Mouse (Mus musculus) stomach, embryonic 16.5 days (tissue): Measurements from ENCODE around the gene Xrcc1. TPM values are rescaled to one million over a fixed set of nuclear protein-coding genes. Genes with fewer than 3 reads are reported as not detected.

Experiments used
- ATAC-seq: fragments of 200-750 bp; cut with Nextera tagmentation; 2 replicates; pipeline ENCODE4 v1.8.0; 2017; ENCODE audit warnings: moderate number of reproducible peaks, moderate TSS enrichment; ENCODE audit not compliant: insufficient read depth, low FRiP score
- H3K27ac ChIP-seq: fragments of 300-500 bp; sonication (generic); 2 replicates; pipeline ENCODE4 v1.5.1; 2014; ENCODE audit warnings: low read length
- H3K27me3 ChIP-seq: fragments of 300-500 bp; sonication (generic); 2 replicates; pipeline ENCODE4 v1.6.1; 2014; ENCODE audit warnings: low read length, control low read depth, mixed read lengths; ENCODE audit not compliant: control insufficient read depth, insufficient read depth
- H3K36me3 ChIP-seq: fragments of 300-500 bp; sonication (generic); 2 replicates; pipeline ENCODE4 v1.6.1; 2014; ENCODE audit warnings: low read length; ENCODE audit not compliant: control insufficient read depth, insufficient read depth
- H3K4me1 ChIP-seq: fragments of 300-500 bp; sonication (generic); 2 replicates; pipeline ENCODE4 v1.6.1; 2014; ENCODE audit warnings: low read length, control low read depth, mixed read lengths; ENCODE audit not compliant: control insufficient read depth, insufficient read depth
- H3K4me2 ChIP-seq: fragments of 300-500 bp; sonication (generic); 2 replicates; pipeline ENCODE4 v1.6.1; 2014; ENCODE audit warnings: low read depth, low read length, mixed read lengths
- H3K4me3 ChIP-seq: fragments of 300-500 bp; sonication (generic); replicated peaks from 2 replicates; pipeline ENCODE4 v1.5.1; 2014; ENCODE audit warnings: mild to moderate bottlenecking, low read length
- H3K9ac ChIP-seq: fragments of 300-500 bp; sonication (generic); 2 replicates; pipeline ENCODE4 v1.6.1; 2014; ENCODE audit warnings: low read length
- H3K9me3 ChIP-seq: fragments of 300-500 bp; sonication (generic); replicated peaks from 2 replicates; pipeline ENCODE4 v1.6.1; 2016; ENCODE audit warnings: low read length, control low read depth; ENCODE audit not compliant: control insufficient read depth
- WGBS: fragments of 180-500 bp; shearing (Covaris S2); extraction: QIAGEN DNeasy Blood & Tissue Kit; methylation state at CpG from one replicate; pipeline ENCODE4 v1.1.7; 2014; 5-methylcytosine and 5-hydroxymethylcytosine counted together
- polyA plus RNA-seq: library from polyadenylated mRNA; unstranded; fragments of >200 nt; fragmentation: Nextera tagmentation; extraction: Ambion mirVana; gene quantifications from 2 replicates; pipeline ENCODE4 v1.2.1, GENCODE M21; 2015

Xrcc1 gene
- polyA plus RNA-seq, 1 experiment from 2014 or later, result 91.4 TPM

DNA sequence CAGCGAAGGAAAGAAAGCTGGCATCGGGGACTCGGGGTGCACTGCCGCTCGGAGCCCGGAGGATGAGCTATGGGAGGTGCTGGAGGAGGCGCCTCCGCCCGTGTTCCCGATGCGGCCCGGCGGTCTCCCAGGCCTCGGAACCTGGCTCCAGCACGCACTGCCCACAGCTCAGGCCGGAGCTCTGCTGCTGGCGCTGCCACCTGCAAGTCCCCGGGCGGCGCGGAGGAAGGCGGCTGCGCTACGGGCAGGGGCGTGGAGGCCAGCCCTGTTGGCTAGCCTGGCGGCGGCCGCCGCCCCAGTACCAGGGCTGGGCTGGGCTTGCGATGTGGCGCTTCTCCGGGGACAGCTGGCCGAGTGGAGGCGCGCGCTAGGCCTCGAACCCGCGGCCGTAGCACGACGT is 12.3 kb upstream of the Xrcc1 start:
- H3K4me3 ChIP-seq, result no peak overlapping the region
- H3K9ac ChIP-seq, result no peak overlapping the region
- WGBS, result 56% methylated on average over 39 of the region's 42 CpGs
- no peaks in the 10 kb centered on the region for H3K27me3 ChIP-seq
- H3K36me3 ChIP-seq, result peaks cover 11% of the 10 kb centered on the region; the same call in 1 of the 2 replicates
- peaks cover 14% of the 10 kb centered on the region for H3K4me1 ChIP-seq
- H3K4me2 ChIP-seq, result no peak overlapping the region
- H3K27ac ChIP-seq, result no peak overlapping the region
- H3K9me3 ChIP-seq, result no peaks in the 10 kb centered on the region
- no peak for ATAC-seq

DNA sequence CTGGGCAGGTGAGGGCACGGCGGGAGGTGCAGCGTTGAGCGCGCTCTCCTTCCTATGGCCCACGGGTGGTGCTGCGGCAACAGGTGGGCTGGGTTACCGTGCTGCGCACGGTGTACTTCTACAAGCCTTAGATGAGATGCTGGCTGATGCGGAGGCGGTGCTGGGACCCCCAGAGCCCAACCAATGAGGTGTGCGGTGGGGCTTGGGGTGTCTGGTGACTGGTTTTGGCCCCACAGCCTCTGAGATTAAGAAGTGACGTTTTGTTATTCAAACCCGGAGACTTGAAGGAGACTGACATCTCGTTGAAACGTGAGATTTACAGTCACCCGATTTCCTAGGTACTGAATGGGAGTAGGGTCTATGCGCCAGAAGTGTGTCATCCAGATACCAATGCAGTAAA is 11.8 kb upstream of the Xrcc1 start:
- no peak overlapping the region for H3K4me2 ChIP-seq
- no peaks in the 10 kb centered on the region for H3K27me3 ChIP-seq
- no peak overlapping the region for H3K9ac ChIP-seq
- no peak overlapping the region for H3K4me3 ChIP-seq
- no peak overlapping the region for H3K27ac ChIP-seq
- no peak for ATAC-seq
- WGBS, result 56% methylated on average over 19 of the region's 19 CpGs
- H3K9me3 ChIP-seq, result no peaks in the 10 kb centered on the region
- H3K36me3 ChIP-seq, result peaks cover 11% of the 10 kb centered on the region; the same call in 1 of the 2 replicates
- H3K4me1 ChIP-seq, result peaks cover 14% of the 10 kb centered on the region

DNA sequence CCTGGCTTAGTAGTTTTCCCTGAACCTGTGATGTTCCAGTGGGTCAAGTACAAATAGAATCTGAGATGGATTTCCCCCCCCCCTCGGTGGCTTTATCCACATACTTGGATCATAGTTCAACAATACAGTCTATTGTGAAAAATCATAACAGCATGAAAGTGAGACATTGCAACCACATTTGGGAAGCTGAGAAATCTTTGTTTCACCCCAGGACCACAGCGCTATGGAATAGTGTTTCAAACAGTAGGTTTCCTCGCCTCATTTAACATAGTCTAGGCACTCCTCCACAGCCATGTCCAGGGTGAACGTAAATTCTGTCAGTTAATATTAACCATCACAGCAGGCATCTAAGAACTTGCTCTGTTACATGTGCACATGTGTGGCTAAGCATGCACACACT is 9.0 kb upstream of the Xrcc1 start:
- H3K4me1 ChIP-seq, result peaks cover 5% of the 10 kb centered on the region

DNA sequence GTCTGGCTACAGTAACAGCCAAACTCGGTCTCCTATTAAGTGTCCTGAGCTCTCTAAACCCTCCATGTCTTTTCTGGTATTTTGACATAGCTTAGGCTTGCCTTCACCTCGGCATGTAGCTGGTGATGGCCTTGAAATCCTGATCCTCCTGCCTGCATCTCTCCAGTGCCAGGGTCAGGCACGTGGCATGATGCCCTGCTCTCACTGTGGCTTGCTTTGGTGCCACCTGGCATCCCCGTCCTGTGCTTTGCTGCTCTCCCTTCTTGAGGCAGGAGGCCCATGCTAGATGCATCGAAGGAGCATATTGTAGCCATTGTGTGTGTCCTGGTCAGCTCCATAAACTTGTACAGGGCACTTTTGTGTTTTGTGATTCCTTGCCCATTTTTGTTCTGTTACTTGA is 8.5 kb upstream of the Xrcc1 start:
- Histone ChIP-seq H3K27me3 (no peaks in the 10 kb centered on the region), H3K4me2 (no peak overlapping the region), H3K4me1 (0 out of 2 replicates have a peak, but pooled peaks cover under 1% of the 10 kb centered on the region), H3K27ac (no peak overlapping the region), H3K9ac (no peak overlapping the region), H3K36me3 (peaks cover 11% of the 10 kb centered on the region; the same call in 1 of the 2 replicates), H3K9me3 (no peaks in the 10 kb centered on the region), H3K4me3 (no peak overlapping the region)
- ATAC-seq, result no peak
- 72% methylated on average over 5 of the region's 5 CpGs for WGBS

More for the DNA sequence above, 9.0 kb upstream of the Xrcc1 start:
- Histone ChIP-seq H3K36me3 (peaks cover 11% of the 10 kb centered on the region; the same call in 1 of the 2 replicates), H3K4me3 (no peak overlapping the region), H3K27me3 (no peaks in the 10 kb centered on the region), H3K9ac (no peak overlapping the region), H3K4me2 (no peak overlapping the region), H3K27ac (no peak overlapping the region), H3K9me3 (no peaks in the 10 kb centered on the region)
- ATAC-seq, result no peak
- WGBS, result 79% methylated on average over 4 of the region's 4 CpGs

DNA sequence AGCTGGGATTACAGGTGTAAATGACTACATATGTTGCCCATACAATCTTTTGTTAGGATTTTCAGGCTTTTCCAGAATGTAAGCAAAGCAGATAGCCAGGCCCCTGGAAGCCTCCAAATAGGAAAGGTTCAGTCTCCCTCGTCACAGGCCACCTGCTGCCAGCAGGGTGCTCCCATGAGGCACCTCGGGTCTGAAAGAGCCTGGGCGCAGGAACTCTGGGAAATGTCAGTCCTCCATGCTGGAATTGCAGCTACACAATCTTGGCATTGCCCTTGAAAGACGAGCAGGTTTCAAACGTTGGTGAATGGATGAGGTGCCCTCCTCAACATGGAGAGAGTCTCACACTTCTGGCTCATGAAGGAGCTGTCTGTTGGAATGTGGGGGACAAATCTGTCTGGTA is 7.9 kb upstream of the Xrcc1 start:
- 41% methylated on average over 5 of the region's 5 CpGs for WGBS
- ATAC-seq, result no peak
- Histone ChIP-seq H3K36me3 (peaks cover 8% of the 10 kb centered on the region; the same call in 1 of the 2 replicates), H3K4me1 (no peaks in the 10 kb centered on the region), H3K9ac (no peak overlapping the region), H3K4me3 (no peak overlapping the region), H3K27me3 (no peaks in the 10 kb centered on the region), H3K27ac (no peak overlapping the region), H3K9me3 (no peaks in the 10 kb centered on the region), H3K4me2 (no peak overlapping the region)

DNA sequence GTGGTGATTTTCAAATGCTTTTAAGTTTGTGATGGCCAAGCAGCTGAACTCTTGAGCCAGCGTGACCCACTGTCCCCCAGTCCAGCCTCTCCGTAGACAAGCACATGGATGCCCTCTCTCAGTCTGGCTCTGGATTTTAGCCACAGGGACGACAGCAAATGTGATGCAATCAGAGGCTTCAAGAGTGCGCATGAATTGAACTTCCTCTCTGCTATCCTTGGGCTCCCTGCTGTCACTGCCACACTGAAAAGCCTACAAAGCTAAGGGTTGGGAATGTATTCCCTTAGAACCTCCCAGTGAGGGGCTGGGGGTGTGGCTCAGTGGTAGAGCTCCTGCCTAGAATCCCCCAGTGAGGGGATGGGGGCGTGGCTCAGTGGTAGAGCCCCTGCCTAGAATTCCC is 7.4 kb upstream of the Xrcc1 start:
- 79% methylated on average over 5 of the region's 5 CpGs for WGBS
- no peak overlapping the region for H3K4me2 ChIP-seq
- no peak overlapping the region for H3K27ac ChIP-seq
- H3K4me1 ChIP-seq, result no peaks in the 10 kb centered on the region
- no peaks in the 10 kb centered on the region for H3K9me3 ChIP-seq
- H3K27me3 ChIP-seq, result no peaks in the 10 kb centered on the region
- no peak for ATAC-seq
- H3K36me3 ChIP-seq, result peaks cover 6% of the 10 kb centered on the region; the same call in 1 of the 2 replicates
- H3K4me3 ChIP-seq, result no peak overlapping the region
- H3K9ac ChIP-seq, result no peak overlapping the region

DNA sequence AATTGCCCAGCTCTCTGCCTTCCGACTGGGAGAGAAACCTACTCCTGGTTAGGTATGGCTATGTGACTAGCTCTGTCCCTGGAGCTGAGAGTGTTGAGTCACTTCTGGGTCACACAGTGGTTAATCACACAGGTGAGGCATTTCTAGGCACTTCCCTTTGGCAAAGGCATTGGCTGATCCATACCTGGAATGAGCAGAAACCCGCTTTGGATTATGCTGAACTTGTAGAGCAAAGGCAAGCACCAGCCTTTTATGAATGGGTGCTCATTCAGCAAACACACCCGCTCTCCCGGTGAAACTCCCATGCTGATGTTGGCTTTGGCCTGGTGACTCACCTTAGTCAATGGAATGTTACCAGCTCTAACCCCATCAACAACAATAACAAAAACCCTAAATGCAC is 6.4 kb upstream of the Xrcc1 start:
- H3K4me2 ChIP-seq, result no peak overlapping the region
- H3K4me1 ChIP-seq, result no peaks in the 10 kb centered on the region
- H3K9me3 ChIP-seq, result no peaks in the 10 kb centered on the region
- H3K9ac ChIP-seq, result no peak overlapping the region
- peaks cover 4% of the 10 kb centered on the region; the same call in 1 of the 2 replicates for H3K36me3 ChIP-seq
- WGBS, result 75% methylated on average over 4 of the region's 4 CpGs
- H3K27me3 ChIP-seq, result no peaks in the 10 kb centered on the region
- H3K27ac ChIP-seq, result peak overlapping the region; percentile 70
- ATAC-seq, result peak; percentile 76; the same call in 1 of the 2 replicates
- H3K4me3 ChIP-seq, result no peak overlapping the region

DNA sequence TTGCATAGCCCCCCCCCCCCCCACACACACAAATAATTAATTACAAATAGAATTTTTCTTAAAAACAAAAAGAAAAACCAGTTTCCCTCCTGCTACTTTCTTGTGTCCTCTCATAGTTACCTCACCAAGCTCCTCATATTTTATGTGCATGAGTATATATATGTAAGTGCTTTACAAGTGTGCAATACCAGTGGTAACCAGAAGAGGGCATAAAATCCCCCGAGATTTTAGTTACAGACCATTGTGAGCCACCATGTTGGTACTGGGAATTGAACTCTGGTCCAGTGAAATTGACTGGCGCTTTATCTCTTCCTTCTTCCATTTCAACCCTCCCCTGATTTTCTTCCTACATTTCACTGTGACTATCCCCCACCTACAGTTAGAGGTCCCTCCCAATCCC is 1.6 kb upstream of the Xrcc1 start:
- 83% methylated on average over 2 of the region's 2 CpGs for WGBS
- H3K4me3 ChIP-seq, result no peak overlapping the region
- H3K27ac ChIP-seq, result no peak overlapping the region
- no peak overlapping the region for H3K4me2 ChIP-seq
- no peak overlapping the region for H3K9ac ChIP-seq
- no peak for ATAC-seq
- peaks cover 15% of the 10 kb centered on the region for H3K4me1 ChIP-seq
- no peaks in the 10 kb centered on the region for H3K9me3 ChIP-seq
- no peaks in the 10 kb centered on the region for H3K36me3 ChIP-seq
- H3K27me3 ChIP-seq, result no peaks in the 10 kb centered on the region

DNA sequence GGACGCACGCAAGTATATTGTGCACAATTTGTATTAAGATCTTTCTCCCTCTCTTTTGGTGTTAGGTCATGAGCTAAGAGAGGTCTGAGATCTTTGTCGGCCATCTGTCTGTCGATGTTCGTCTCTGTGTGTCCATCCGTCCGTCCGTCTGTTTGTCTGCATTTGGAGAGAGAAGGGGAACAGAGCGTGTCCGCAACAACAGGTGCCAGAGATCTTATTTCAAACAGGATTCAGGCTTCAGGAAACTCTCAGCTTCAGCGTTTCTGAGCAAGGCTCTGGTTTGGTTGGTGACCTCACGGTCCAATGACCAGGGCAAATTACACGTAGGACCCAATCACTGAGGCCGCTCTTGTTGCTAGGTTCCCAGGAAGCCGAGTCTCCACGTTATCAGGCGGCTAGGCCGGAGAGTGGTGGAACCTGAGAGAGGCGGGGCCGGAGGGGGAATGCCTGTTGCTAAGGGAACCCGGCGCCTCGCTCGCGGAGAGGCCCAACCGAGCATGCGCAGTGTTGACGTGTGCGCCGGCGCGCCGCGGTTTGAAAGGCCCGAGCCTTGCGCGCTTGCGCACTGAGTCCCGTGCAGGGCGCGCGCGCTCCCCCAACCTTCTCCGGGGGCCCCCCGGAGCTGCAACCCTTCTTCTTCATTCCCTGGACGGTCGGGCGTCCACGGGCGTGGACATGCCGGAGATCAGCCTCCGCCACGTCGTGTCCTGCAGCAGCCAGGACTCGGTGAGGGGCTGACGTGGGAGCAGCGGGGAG is 723 bp downstream of the Xrcc1 start:
- peaks cover 3% of the 10 kb centered on the region; the same call in 1 of the 2 replicates for H3K36me3 ChIP-seq
- H3K4me1 ChIP-seq, result peaks cover 15% of the 10 kb centered on the region
- peak overlapping the region; percentile 89 for H3K4me3 ChIP-seq
- ATAC-seq, result peak; percentile 99
- H3K9ac ChIP-seq, result peak overlapping the region; percentile 92
- peak overlapping the region; percentile 93 for H3K27ac ChIP-seq
- H3K9me3 ChIP-seq, result no peaks in the 10 kb centered on the region
- no peaks in the 10 kb centered on the region for H3K27me3 ChIP-seq
- WGBS, result 1% methylated on average over 57 of the region's 57 CpGs
- H3K4me2 ChIP-seq, result peak overlapping the region; percentile 81
